Mouse (Mus musculus): ENCODE data around the gene Rpl22. TPM values are rescaled to one million over a fixed set of nuclear protein-coding genes. Genes with fewer than 3 reads are reported as not detected.

Gene Rpl22
- polyA plus RNA-seq, 1 experiment from 2014 or later = 174 TPM

- no peak for ATAC-seq (ENCODE audit: low FRiP score, low TSS enrichment)
- DNase-seq = no peak
Measured at GRCm38 (mm10) chr4:152303172-152303571, 22.4 kb upstream of the Rpl22 start.

GRCm38 (mm10) chr4:152304685-152305084 lies 20.9 kb upstream of the Rpl22 start:
- ATAC-seq (ENCODE audit: low FRiP score, low TSS enrichment) (no peak), DNase-seq (no peak)
- Histone ChIP-seq H3K9me3 (ENCODE audit: control insufficient read depth, low read length) (no peaks in the 10 kb centered on the region), H3K9ac (replicated peaks; ENCODE audit: low read length) (no peak overlapping the region), H3K27me3 (ENCODE audit: control insufficient read depth, insufficient read depth, low read length) (peaks cover under 1% of the 10 kb centered on the region; the same call in 1 of the 2 replicates), H3K4me3 (replicated peaks; ENCODE audit: low read depth, low read length) (no peak overlapping the region), H3K36me3 (ENCODE audit: control insufficient read depth, insufficient read depth, low read length) (peaks cover 67% of the 10 kb centered on the region), H3K4me2 (ENCODE audit: low read length) (no peak overlapping the region), H3K27ac (replicated peaks; ENCODE audit: low read depth, low read length) (no peak overlapping the region), H3K4me1 (ENCODE audit: control insufficient read depth, insufficient read depth, low read length) (no peaks in the 10 kb centered on the region)
- 95% methylated on average over 6 of the region's 6 CpGs for WGBS

More at GRCm38 (mm10) chr4:152303172-152303571, 22.4 kb upstream of the Rpl22 start:
- Histone ChIP-seq H3K27me3 (ENCODE audit: control insufficient read depth, insufficient read depth, low read length) (0 out of 2 replicates have a peak, but pooled peaks cover 4% of the 10 kb centered on the region), H3K4me3 (replicated peaks; ENCODE audit: low read depth, low read length) (no peak overlapping the region), H3K9ac (replicated peaks; ENCODE audit: low read length) (no peak overlapping the region), H3K4me2 (ENCODE audit: low read length) (no peak overlapping the region), H3K9me3 (ENCODE audit: control insufficient read depth, low read length) (no peaks in the 10 kb centered on the region), H3K27ac (replicated peaks; ENCODE audit: low read depth, low read length) (no peak overlapping the region), H3K4me1 (ENCODE audit: control insufficient read depth, insufficient read depth, low read length) (peaks cover 5% of the 10 kb centered on the region), H3K36me3 (ENCODE audit: control insufficient read depth, insufficient read depth, low read length) (peaks cover 63% of the 10 kb centered on the region)
- 93% methylated on average over 10 of the region's 10 CpGs for WGBS

GRCm38 (mm10) chr4:152305991-152306390 lies 19.6 kb upstream of the Rpl22 start:
- Histone ChIP-seq H3K27me3 (ENCODE audit: control insufficient read depth, insufficient read depth, low read length) (peaks cover 10% of the 10 kb centered on the region), H3K36me3 (ENCODE audit: control insufficient read depth, insufficient read depth, low read length) (peaks cover 54% of the 10 kb centered on the region), H3K4me1 (ENCODE audit: control insufficient read depth, insufficient read depth, low read length) (no peaks in the 10 kb centered on the region), H3K27ac (replicated peaks; ENCODE audit: low read depth, low read length) (no peak overlapping the region), H3K4me2 (ENCODE audit: low read length) (no peak overlapping the region), H3K9me3 (ENCODE audit: control insufficient read depth, low read length) (no peaks in the 10 kb centered on the region), H3K9ac (replicated peaks; ENCODE audit: low read length) (no peak overlapping the region), H3K4me3 (replicated peaks; ENCODE audit: low read depth, low read length) (no peak overlapping the region)
- WGBS = 85% methylated on average over 6 of the region's 6 CpGs
- no peak for DNase-seq
- no peak for ATAC-seq (ENCODE audit: low FRiP score, low TSS enrichment)

- 80% methylated on average over 9 of the region's 9 CpGs for whole genome bisulfite sequencing
Measured at GRCm38 (mm10) chr4:152307542-152307941, 18.0 kb upstream of the Rpl22 start.

GRCm38 (mm10) chr4:152312186-152312585 lies 13.4 kb upstream of the Rpl22 start:
- Histone ChIP-seq H3K27ac (replicated peaks; ENCODE audit: low read depth, low read length) (no peak overlapping the region), H3K36me3 (ENCODE audit: control insufficient read depth, insufficient read depth, low read length) (0 out of 2 replicates have a peak, but pooled peaks cover 8% of the 10 kb centered on the region), H3K4me1 (ENCODE audit: control insufficient read depth, insufficient read depth, low read length) (peaks cover 6% of the 10 kb centered on the region; the same call in 1 of the 2 replicates), H3K27me3 (ENCODE audit: control insufficient read depth, insufficient read depth, low read length) (peaks cover 71% of the 10 kb centered on the region), H3K9me3 (ENCODE audit: control insufficient read depth, low read length) (no peaks in the 10 kb centered on the region), H3K4me3 (replicated peaks; ENCODE audit: low read depth, low read length) (peak overlapping the region; percentile 38; the same call in 1 of the 2 replicates), H3K4me2 (ENCODE audit: low read length) (peak overlapping the region; percentile 63), H3K9ac (replicated peaks; ENCODE audit: low read length) (0 out of 2 replicates have a peak overlapping the region, but pooled peaks have one; percentile 9)
- DNase-seq = no peak
- WGBS = 2% methylated on average over 14 of the region's 14 CpGs
- no peak for ATAC-seq (ENCODE audit: low FRiP score, low TSS enrichment)

More at GRCm38 (mm10) chr4:152307542-152307941, 18.0 kb upstream of the Rpl22 start:
- Histone ChIP-seq H3K27me3 (ENCODE audit: control insufficient read depth, insufficient read depth, low read length) (peaks cover 25% of the 10 kb centered on the region), H3K4me1 (ENCODE audit: control insufficient read depth, insufficient read depth, low read length) (no peaks in the 10 kb centered on the region), H3K4me2 (ENCODE audit: low read length) (no peak overlapping the region), H3K9ac (replicated peaks; ENCODE audit: low read length) (no peak overlapping the region), H3K36me3 (ENCODE audit: control insufficient read depth, insufficient read depth, low read length) (peaks cover 41% of the 10 kb centered on the region), H3K9me3 (ENCODE audit: control insufficient read depth, low read length) (no peaks in the 10 kb centered on the region), H3K27ac (replicated peaks; ENCODE audit: low read depth, low read length) (no peak overlapping the region), H3K4me3 (replicated peaks; ENCODE audit: low read depth, low read length) (no peak overlapping the region)
- ATAC-seq (ENCODE audit: low FRiP score, low TSS enrichment) (no peak), DNase-seq (no peak)

- Histone ChIP-seq H3K9me3 (ENCODE audit: control insufficient read depth, low read length) (no peaks in the 10 kb centered on the region), H3K27ac (replicated peaks; ENCODE audit: low read depth, low read length) (no peak overlapping the region), H3K36me3 (ENCODE audit: control insufficient read depth, insufficient read depth, low read length) (0 out of 2 replicates have a peak, but pooled peaks cover 6% of the 10 kb centered on the region), H3K4me3 (replicated peaks; ENCODE audit: low read depth, low read length) (peak overlapping the region; percentile 38), H3K27me3 (ENCODE audit: control insufficient read depth, insufficient read depth, low read length) (peaks cover 81% of the 10 kb centered on the region), H3K9ac (replicated peaks; ENCODE audit: low read length) (peak overlapping the region; percentile 49), H3K4me2 (ENCODE audit: low read length) (peak overlapping the region; percentile 63), H3K4me1 (ENCODE audit: control insufficient read depth, insufficient read depth, low read length) (peaks cover 6% of the 10 kb centered on the region; the same call in 1 of the 2 replicates)
- WGBS = 1% methylated on average over 29 of the region's 29 CpGs
- DNase-seq (peak; percentile 73), ATAC-seq (ENCODE audit: low FRiP score, low TSS enrichment) (peak; percentile 38; the same call in 1 of the 2 replicates)
Measured at GRCm38 (mm10) chr4:152313211-152313632, 12.3 kb upstream of the Rpl22 start.

- H3K9me3 ChIP-seq (ENCODE audit: control insufficient read depth, low read length) = no peaks in the 10 kb centered on the region
- DNase-seq (peak; percentile 76), ATAC-seq (ENCODE audit: low FRiP score, low TSS enrichment) (peak; percentile 51; the same call in 1 of the 2 replicates)
- no peak overlapping the region for H3K27ac ChIP-seq (replicated peaks; ENCODE audit: low read depth, low read length)
- 0 out of 2 replicates have a peak, but pooled peaks cover 3% of the 10 kb centered on the region for H3K36me3 ChIP-seq (ENCODE audit: control insufficient read depth, insufficient read depth, low read length)
- H3K4me1 ChIP-seq (ENCODE audit: control insufficient read depth, insufficient read depth, low read length) = peaks cover 6% of the 10 kb centered on the region; the same call in 1 of the 2 replicates
- H3K4me3 ChIP-seq (replicated peaks; ENCODE audit: low read depth, low read length) = peak overlapping the region; percentile 38
- H3K4me2 ChIP-seq (ENCODE audit: low read length) = peak overlapping the region; percentile 63
- peak overlapping the region; percentile 49; the same call in 1 of the 2 replicates for H3K9ac ChIP-seq (replicated peaks; ENCODE audit: low read length)
- peaks cover 88% of the 10 kb centered on the region for H3K27me3 ChIP-seq (ENCODE audit: control insufficient read depth, insufficient read depth, low read length)
Measured at GRCm38 (mm10) chr4:152313934-152314333, 11.6 kb upstream of the Rpl22 start.

GRCm38 (mm10) chr4:152315498-152316213 lies 9.9 kb upstream of the Rpl22 start:
- DNase-seq = peak; percentile 59
- no peaks in the 10 kb centered on the region for H3K9me3 ChIP-seq (ENCODE audit: control insufficient read depth, low read length)
- under 1% methylated on average over 43 of the region's 43 CpGs for WGBS

More at GRCm38 (mm10) chr4:152315498-152316213, 9.9 kb upstream of the Rpl22 start:
- peaks cover 82% of the 10 kb centered on the region for H3K27me3 ChIP-seq (ENCODE audit: control insufficient read depth, insufficient read depth, low read length)
- H3K9ac ChIP-seq (replicated peaks; ENCODE audit: low read length) = no peak overlapping the region
- peaks cover 6% of the 10 kb centered on the region; the same call in 1 of the 2 replicates for H3K4me1 ChIP-seq (ENCODE audit: control insufficient read depth, insufficient read depth, low read length)
- H3K4me2 ChIP-seq (ENCODE audit: low read length) = peak overlapping the region; percentile 54
- H3K36me3 ChIP-seq (ENCODE audit: control insufficient read depth, insufficient read depth, low read length) = no peaks in the 10 kb centered on the region
- peak overlapping the region; percentile 31 for H3K4me3 ChIP-seq (replicated peaks; ENCODE audit: low read depth, low read length)
- no peak for ATAC-seq (ENCODE audit: low FRiP score, low TSS enrichment)
- H3K27ac ChIP-seq (replicated peaks; ENCODE audit: low read depth, low read length) = no peak overlapping the region

All from midbrain, embryonic 14.5 days (tissue).